Mouse (Mus musculus) forebrain, embryonic 12.5 days (tissue): ENCODE data around the gene 1700125H20Rik. TPM values are rescaled to one million over a fixed set of nuclear protein-coding genes. Genes with fewer than 3 reads are reported as not detected.
"Not testable (repeated sequence)": the region's sequence is repeated elsewhere in the genome, so short reads cannot be mapped to it uniquely, and the experiment has no call there.

Source experiments
- ATAC-seq: fragments of 200-750 bp; cut with Nextera tagmentation; 2 replicates; pipeline ENCODE4 v1.8.0; 2017; ENCODE audit warnings: moderate TSS enrichment; ENCODE audit not compliant: low FRiP score
- H3K27ac ChIP-seq: fragments of 300-500 bp; sonication (generic); 2 replicates; pipeline ENCODE4 v1.5.1; 2016; ENCODE audit warnings: mild to moderate bottlenecking
- H3K27me3 ChIP-seq: fragments of 300-500 bp; sonication (generic); 2 replicates; pipeline ENCODE4 v1.6.1; 2016; ENCODE audit warnings: mild to moderate bottlenecking
- H3K36me3 ChIP-seq: fragments of 300-500 bp; sonication (generic); replicated peaks from 2 replicates; pipeline ENCODE4 v1.6.1; 2016; ENCODE audit warnings: mild to moderate bottlenecking
- H3K4me1 ChIP-seq: fragments of 300-500 bp; sonication (generic); 2 replicates; pipeline ENCODE4 v1.6.1; 2016
- H3K4me2 ChIP-seq: fragments of 300-500 bp; sonication (generic); 2 replicates; pipeline ENCODE4 v1.6.1; 2016; ENCODE audit warnings: mild to moderate bottlenecking, moderate library complexity
- H3K4me3 ChIP-seq: fragments of 300-500 bp; sonication (generic); replicated peaks from 2 replicates; pipeline ENCODE4 v1.5.1; 2016; ENCODE audit warnings: mild to moderate bottlenecking
- H3K9ac ChIP-seq: fragments of 300-500 bp; sonication (generic); 2 replicates; pipeline ENCODE4 v1.6.1; 2016; ENCODE audit warnings: mild to moderate bottlenecking
- H3K9me3 ChIP-seq: fragments of 300-500 bp; sonication (generic); 2 replicates; pipeline ENCODE4 v1.6.1; 2016
- WGBS: fragments of 180-500 bp; shearing (Covaris S2); methylation state at CpG from one replicate; pipeline ENCODE4 v1.1.7; 2016; 5-methylcytosine and 5-hydroxymethylcytosine counted together
- polyA plus RNA-seq: library from polyadenylated mRNA; unstranded; fragments of >200 nt; fragmentation: Nextera tagmentation; extraction: Ambion mirVana; gene quantifications from 2 replicates; pipeline ENCODE4 v1.2.1, GENCODE M21; 2016

The 1700125H20Rik gene
- polyA plus RNA-seq, 1 experiment from 2014 or later: 0.40 TPM

- ATAC-seq, H3K4me1 ChIP-seq, H3K27me3 ChIP-seq, H3K9ac ChIP-seq, H3K9me3 ChIP-seq, H3K36me3 ChIP-seq, H3K4me2 ChIP-seq, H3K27ac ChIP-seq, H3K4me3 ChIP-seq: not testable (repeated sequence)
- 83% methylated on average over 1 of the region's 1 CpGs for WGBS
Measured at GRCm38 (mm10) chr11:85163014-85163413, 7.2 kb upstream of the 1700125H20Rik start.

DNA sequence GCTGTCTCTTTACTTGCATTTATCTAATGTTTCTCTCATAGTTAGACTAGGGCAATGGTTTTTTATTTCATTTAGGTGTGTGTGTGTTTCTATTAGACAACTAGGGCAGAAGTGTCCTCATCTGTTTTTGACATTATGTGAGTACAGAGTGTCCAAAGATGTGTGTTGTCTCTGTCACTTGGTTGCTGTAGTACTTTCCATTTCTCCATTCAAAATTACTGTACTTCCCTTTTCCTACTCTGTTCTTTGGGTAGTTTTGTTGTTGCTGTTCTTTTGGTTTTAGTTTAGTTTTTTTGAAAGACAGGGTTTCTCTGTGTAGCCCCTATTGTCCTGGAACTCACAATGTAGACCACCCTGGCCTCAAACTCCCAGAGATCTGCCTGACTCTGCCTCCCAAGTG lies 5.8 kb upstream of the 1700125H20Rik start:
- Histone ChIP-seq H3K36me3 (no peaks in the 10 kb centered on the region), H3K4me1 (no peaks in the 10 kb centered on the region)
- no peak for ATAC-seq

DNA sequence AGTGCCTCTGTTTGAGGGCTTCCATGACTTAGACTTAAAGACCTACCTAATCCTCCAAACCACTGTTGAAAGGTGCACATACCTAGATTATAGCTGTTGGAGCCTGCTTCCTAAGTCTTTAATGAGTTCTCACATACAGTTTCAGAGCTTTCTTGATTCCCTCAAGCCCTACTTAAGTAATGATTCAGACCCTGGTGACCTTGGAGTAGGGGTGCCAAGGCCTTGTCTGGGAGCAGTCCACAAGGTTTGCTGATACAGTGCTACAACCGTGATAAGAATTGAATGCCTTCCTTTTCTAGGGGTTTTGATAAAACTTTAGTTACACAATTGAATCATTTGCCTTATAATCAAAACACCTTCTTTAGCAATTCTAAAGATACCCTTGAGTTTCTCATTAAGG lies 2.7 kb upstream of the 1700125H20Rik start:
- no peak overlapping the region for H3K4me2 ChIP-seq
- H3K9ac ChIP-seq: no peak overlapping the region
- no peaks in the 10 kb centered on the region for H3K9me3 ChIP-seq
- no peaks in the 10 kb centered on the region for H3K36me3 ChIP-seq
- 66% methylated on average over 1 of the region's 1 CpGs for WGBS
- H3K4me3 ChIP-seq: no peak overlapping the region
- peaks cover 10% of the 10 kb centered on the region for H3K4me1 ChIP-seq
- ATAC-seq: no peak
- peaks cover 6% of the 10 kb centered on the region; the same call in 1 of the 2 replicates for H3K27me3 ChIP-seq
- H3K27ac ChIP-seq: no peak overlapping the region

More for the DNA sequence above, 5.8 kb upstream of the 1700125H20Rik start:
- no peak overlapping the region for H3K4me3 ChIP-seq
- no peaks in the 10 kb centered on the region for H3K27me3 ChIP-seq
- no peak overlapping the region for H3K4me2 ChIP-seq
- H3K27ac ChIP-seq: no peak overlapping the region
- no peak overlapping the region for H3K9ac ChIP-seq
- no peaks in the 10 kb centered on the region for H3K9me3 ChIP-seq

- Histone ChIP-seq H3K27me3 (peaks cover 6% of the 10 kb centered on the region; the same call in 1 of the 2 replicates), H3K9ac (no peak overlapping the region), H3K9me3 (no peaks in the 10 kb centered on the region), H3K4me2 (no peak overlapping the region), H3K27ac (no peak overlapping the region), H3K4me1 (peaks cover 10% of the 10 kb centered on the region), H3K4me3 (no peak overlapping the region), H3K36me3 (no peaks in the 10 kb centered on the region)
- 44% methylated on average over 2 of the region's 2 CpGs for WGBS
- ATAC-seq: no peak
Measured at GRCm38 (mm10) chr11:85170833-85171232, 629 bp downstream of the 1700125H20Rik start.

DNA sequence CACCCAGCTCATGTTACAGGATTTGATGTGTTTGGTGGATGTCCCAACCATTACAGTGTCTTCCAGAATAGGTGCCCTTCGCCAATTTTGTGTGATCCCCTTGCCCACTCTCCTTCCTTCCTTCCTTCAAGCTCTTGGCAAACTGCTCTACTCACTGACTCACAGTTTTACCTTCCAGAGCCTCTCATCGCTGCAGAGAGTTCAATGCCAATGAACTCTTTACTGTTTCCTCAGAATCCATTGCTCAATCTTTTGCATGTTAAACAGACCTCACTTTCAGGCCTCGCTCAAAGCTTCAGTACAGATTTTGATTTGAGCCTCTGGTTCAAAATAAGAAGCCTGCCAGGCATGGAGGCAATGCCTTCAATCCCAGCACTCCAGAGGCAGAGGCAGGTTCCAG lies 5.7 kb downstream of the 1700125H20Rik start:
- Histone ChIP-seq H3K9ac (no peak overlapping the region), H3K27me3 (peaks cover 1% of the 10 kb centered on the region; the same call in 1 of the 2 replicates)
- 87% methylated on average over 3 of the region's 3 CpGs for WGBS

DNA sequence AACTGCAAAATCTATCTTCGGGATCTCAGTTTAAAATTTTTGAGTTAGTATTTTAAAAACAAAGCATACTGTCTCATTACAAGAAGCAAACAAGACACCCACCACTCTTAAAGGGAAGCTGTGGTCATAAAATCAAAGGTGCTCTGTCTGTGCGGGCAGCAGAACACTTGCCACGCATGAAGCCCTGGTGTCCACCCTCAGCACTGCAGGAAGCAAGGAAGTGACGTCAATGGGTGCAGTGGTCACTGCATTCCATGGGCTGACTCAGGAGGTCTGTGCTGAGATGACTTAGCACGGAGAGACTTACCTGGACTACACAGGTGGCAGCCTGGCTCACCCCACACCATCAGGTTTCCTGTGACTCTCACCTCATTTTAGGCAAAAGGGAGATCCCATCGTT lies 7.6 kb downstream of the 1700125H20Rik start:
- ATAC-seq: no peak
- no peaks in the 10 kb centered on the region for H3K27me3 ChIP-seq
- no peak overlapping the region for H3K9ac ChIP-seq
- H3K9me3 ChIP-seq: no peaks in the 10 kb centered on the region
- no peak overlapping the region for H3K27ac ChIP-seq
- no peaks in the 10 kb centered on the region for H3K36me3 ChIP-seq
- H3K4me1 ChIP-seq: 0 out of 2 replicates have a peak, but pooled peaks cover 4% of the 10 kb centered on the region
- no peak overlapping the region for H3K4me3 ChIP-seq
- WGBS: 90% methylated on average over 6 of the region's 6 CpGs
- no peak overlapping the region for H3K4me2 ChIP-seq

More for the DNA sequence above, 5.7 kb downstream of the 1700125H20Rik start:
- Histone ChIP-seq H3K27ac (no peak overlapping the region), H3K36me3 (no peaks in the 10 kb centered on the region), H3K4me1 (no peaks in the 10 kb centered on the region), H3K4me2 (no peak overlapping the region), H3K9me3 (no peaks in the 10 kb centered on the region), H3K4me3 (no peak overlapping the region)
- ATAC-seq: no peak

- H3K4me3 ChIP-seq: no peak overlapping the region
- 84% methylated on average over 4 of the region's 4 CpGs for WGBS
Measured at GRCm38 (mm10) chr11:85178413-85178812, 8.2 kb downstream of the 1700125H20Rik start.

DNA sequence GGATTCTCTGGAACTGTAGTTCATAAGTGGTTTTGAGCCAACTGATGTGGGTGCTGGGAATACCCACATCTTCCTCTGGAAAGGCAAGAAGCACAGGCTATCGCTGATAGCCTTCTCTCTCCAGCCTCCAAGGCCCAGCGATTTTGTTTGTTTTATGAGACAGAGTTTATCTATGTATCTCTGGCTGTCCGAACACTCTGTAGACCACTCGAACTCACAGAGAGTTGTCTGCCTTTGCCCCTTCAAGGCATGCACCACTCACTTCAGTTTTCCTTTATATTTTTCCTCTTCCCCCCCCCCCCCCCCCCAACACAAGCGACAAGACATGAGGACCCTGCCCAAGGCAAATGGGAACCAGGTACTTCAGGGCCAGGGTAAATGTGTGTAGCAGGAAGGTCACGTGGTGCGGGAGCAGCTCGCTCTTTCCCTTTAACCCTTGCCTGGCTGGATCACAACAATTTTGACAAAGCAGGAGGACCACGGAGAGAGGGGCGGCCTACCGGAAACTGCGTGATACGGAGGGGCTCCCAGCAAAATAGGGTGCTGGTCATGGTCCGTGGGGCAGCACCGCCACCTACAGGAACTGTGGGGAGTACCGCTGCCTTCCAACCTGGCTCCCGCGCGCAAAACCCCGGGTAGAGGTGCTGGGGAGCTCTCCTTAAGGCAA lies 12.5 kb downstream of the 1700125H20Rik start:
- no peaks in the 10 kb centered on the region for H3K9me3 ChIP-seq
- WGBS: 8% methylated on average over 20 of the region's 20 CpGs
- H3K9ac ChIP-seq: peak overlapping the region; percentile 51
- H3K27me3 ChIP-seq: no peaks in the 10 kb centered on the region
- no peaks in the 10 kb centered on the region for H3K36me3 ChIP-seq
- 0 out of 2 replicates have a peak, but pooled peaks cover 7% of the 10 kb centered on the region for H3K4me1 ChIP-seq
- H3K4me2 ChIP-seq: peak overlapping the region; percentile 59
- peak overlapping the region; percentile 42; the same call in 1 of the 2 replicates for H3K27ac ChIP-seq
- H3K4me3 ChIP-seq: peak overlapping the region; percentile 36
- ATAC-seq: peak; percentile 93

More at GRCm38 (mm10) chr11:85178413-85178812, 8.2 kb downstream of the 1700125H20Rik start:
- Histone ChIP-seq H3K9me3 (no peaks in the 10 kb centered on the region), H3K9ac (no peak overlapping the region), H3K36me3 (no peaks in the 10 kb centered on the region), H3K27ac (no peak overlapping the region), H3K27me3 (no peaks in the 10 kb centered on the region), H3K4me1 (0 out of 2 replicates have a peak, but pooled peaks cover 7% of the 10 kb centered on the region), H3K4me2 (no peak overlapping the region)
- no peak for ATAC-seq

DNA sequence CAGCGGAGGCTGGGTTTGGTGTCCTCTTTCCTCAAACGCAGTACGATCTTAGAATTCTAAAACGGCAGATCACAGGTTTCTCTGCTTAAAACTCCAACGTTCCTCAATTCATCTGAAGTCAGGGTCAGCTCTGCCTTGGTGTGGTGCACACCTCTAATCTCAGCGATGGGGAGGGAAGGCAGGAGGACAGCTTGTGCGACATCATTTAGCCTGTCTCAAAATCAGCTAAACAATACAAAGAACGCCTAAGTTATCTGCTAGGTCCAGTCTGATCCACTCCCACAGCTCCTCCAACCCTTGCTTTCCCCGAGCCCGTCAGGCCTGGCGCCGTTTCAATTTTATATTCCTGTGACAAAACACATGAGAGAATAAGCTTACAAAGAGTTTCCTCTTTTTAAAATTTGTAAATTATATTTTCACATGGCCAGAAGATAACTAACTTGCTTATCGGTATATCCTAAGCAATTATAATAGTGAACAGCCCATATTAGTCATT lies 13.1 kb downstream of the 1700125H20Rik start:
- Histone ChIP-seq H3K4me3 (peak overlapping the region; percentile 36), H3K9ac (peak overlapping the region; percentile 51), H3K27ac (peak overlapping the region; percentile 42; the same call in 1 of the 2 replicates), H3K36me3 (0 out of 2 replicates have a peak, but pooled peaks cover 2% of the 10 kb centered on the region), H3K9me3 (no peaks in the 10 kb centered on the region), H3K4me1 (0 out of 2 replicates have a peak, but pooled peaks cover 7% of the 10 kb centered on the region), H3K27me3 (no peaks in the 10 kb centered on the region), H3K4me2 (peak overlapping the region; percentile 59)
- WGBS: 28% methylated on average over 13 of the region's 13 CpGs
- 0 out of 2 replicates have a peak, but pooled peaks have one; percentile 40 for ATAC-seq

DNA sequence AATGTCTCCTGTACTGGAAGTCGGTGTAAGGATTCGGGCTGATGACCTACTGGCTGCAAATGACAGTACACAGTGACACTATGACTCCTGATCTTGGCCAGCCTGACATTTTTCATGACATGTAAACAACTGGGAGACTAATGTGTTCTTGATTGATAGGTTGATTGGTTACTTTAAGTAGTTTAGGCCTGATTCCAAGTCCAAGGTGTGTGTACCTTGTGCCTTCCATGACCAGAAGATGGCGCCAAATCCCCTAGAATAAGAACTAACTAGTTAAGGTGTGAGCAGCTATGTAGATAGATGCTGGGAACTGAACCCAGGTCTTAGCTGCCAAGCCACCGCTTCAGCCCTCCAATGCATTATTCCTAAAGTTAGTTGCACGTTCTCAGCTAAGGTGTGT lies 13.9 kb downstream of the 1700125H20Rik start:
- no peak for ATAC-seq
- H3K36me3 ChIP-seq: peaks cover 9% of the 10 kb centered on the region
- no peak overlapping the region for H3K4me3 ChIP-seq
- H3K4me1 ChIP-seq: 0 out of 2 replicates have a peak, but pooled peaks cover 7% of the 10 kb centered on the region
- no peak overlapping the region for H3K27ac ChIP-seq
- H3K4me2 ChIP-seq: no peak overlapping the region
- WGBS: 65% methylated on average over 5 of the region's 5 CpGs
- no peaks in the 10 kb centered on the region for H3K27me3 ChIP-seq
- H3K9me3 ChIP-seq: no peaks in the 10 kb centered on the region
- no peak overlapping the region for H3K9ac ChIP-seq

GRCm38 (mm10) chr11:85184839-85185238 lies 14.6 kb downstream of the 1700125H20Rik start:
- ATAC-seq: no peak
- Histone ChIP-seq H3K27ac (no peak overlapping the region), H3K36me3 (peaks cover 16% of the 10 kb centered on the region), H3K9ac (no peak overlapping the region), H3K4me3 (no peak overlapping the region), H3K9me3 (no peaks in the 10 kb centered on the region), H3K4me1 (0 out of 2 replicates have a peak, but pooled peaks cover 7% of the 10 kb centered on the region), H3K4me2 (no peak overlapping the region), H3K27me3 (no peaks in the 10 kb centered on the region)
- WGBS: 86% methylated on average over 6 of the region's 6 CpGs

DNA sequence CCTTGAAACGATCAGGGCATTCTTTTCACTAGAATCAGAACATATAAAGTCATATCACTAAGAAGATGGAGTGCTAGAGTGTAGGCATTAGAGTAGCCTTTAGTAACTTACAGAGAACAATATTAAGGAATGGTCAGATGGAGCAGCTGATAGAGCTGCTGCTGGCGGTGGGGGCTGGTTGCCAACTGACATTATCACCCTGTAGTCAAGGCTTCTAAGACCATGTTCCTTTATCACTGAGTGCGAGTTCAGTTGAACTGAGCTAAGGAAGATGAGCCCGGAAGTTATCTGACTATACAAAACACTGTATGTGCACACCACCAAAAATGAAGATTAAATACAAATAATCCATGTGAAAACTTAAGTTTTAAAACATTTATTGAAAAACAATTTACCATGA lies 18.9 kb downstream of the 1700125H20Rik start:
- no peak overlapping the region for H3K9ac ChIP-seq
- no peak overlapping the region for H3K4me3 ChIP-seq
- no peak overlapping the region for H3K27ac ChIP-seq
- H3K9me3 ChIP-seq: no peaks in the 10 kb centered on the region
- H3K36me3 ChIP-seq: peaks cover 52% of the 10 kb centered on the region
- ATAC-seq: no peak
- 90% methylated on average over 4 of the region's 4 CpGs for WGBS
- H3K4me2 ChIP-seq: no peak overlapping the region
- no peaks in the 10 kb centered on the region for H3K4me1 ChIP-seq
- H3K27me3 ChIP-seq: no peaks in the 10 kb centered on the region

DNA sequence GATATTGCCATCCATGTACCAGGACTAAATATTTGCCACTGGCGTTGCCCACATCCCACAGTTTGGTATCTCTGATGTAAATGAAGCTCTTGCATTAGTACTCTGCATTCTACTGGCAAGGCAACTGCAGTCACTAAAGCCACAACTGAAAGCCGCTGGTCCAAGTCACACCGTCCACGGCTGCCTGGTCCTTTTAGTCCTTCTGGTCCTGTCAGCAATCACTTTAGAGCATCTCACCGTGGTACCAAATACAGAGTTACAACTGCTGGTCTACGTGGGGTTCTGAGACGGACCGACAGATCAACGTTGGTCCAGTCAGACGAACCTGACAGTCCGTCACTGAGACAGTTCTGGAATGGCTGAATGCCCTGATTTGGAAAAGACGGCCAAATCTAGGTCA lies 20.5 kb downstream of the 1700125H20Rik start:
- H3K4me3 ChIP-seq: no peak overlapping the region
- no peak overlapping the region for H3K27ac ChIP-seq
- no peaks in the 10 kb centered on the region for H3K27me3 ChIP-seq
- peaks cover 68% of the 10 kb centered on the region for H3K36me3 ChIP-seq
- 94% methylated on average over 12 of the region's 12 CpGs for WGBS
- H3K9me3 ChIP-seq: no peaks in the 10 kb centered on the region
- no peaks in the 10 kb centered on the region for H3K4me1 ChIP-seq
- ATAC-seq: no peak
- no peak overlapping the region for H3K9ac ChIP-seq
- H3K4me2 ChIP-seq: no peak overlapping the region
